Mouse (Mus musculus) spleen, postnatal 36 days (tissue): ENCODE results near the gene Dapk3.
A peak's percentile ranks its signal among the peaks of the same experiment; 100 is the strongest.
"Not testable (repeated sequence)": the region's sequence is repeated elsewhere in the genome, so short reads cannot be mapped to it uniquely, and the experiment has no call there.

Experiments used
- DNase-seq, 2 experiments: peaks; one replicate each; pipeline ENCODE4 v3.0.0; 2022; ENCODE audit warnings: low spot score in 2 of 2, mixed read lengths in 1 of 2

Gene Dapk3

DNA sequence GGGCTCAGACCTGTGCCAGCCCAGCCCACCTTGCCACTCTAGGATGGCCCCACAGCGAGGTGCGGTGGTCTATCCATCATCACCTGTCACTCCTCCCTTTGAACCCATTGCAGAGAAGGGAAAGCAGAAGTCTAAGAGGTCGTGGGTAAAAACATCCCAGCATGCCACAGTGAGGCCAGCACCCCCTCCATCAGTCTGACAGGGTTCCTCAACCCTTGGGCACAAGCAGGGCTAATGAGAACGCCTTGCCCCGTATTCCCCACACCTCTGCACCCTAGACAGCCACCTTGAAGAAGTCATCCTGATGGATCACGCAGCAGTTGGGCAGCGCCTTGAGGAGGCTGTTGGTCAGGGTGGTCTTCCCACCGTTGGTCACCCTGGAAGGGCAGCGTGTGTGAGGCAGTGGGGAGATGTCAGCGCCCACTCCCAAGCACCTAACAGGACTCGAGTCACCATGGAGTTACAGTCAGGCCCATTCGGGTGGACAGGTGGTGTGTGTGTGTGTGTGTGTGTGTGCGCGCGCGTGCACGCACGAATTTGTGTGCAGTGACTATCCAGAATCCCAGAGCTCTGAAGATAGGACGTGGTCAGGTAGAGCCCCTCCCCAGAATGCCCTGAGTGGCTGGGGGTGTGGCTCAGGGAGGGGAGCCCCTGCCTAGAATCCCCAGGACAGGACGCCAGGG is 17.9 kb downstream of the Dapk3 start:
- DNase-seq: no peak

DNA sequence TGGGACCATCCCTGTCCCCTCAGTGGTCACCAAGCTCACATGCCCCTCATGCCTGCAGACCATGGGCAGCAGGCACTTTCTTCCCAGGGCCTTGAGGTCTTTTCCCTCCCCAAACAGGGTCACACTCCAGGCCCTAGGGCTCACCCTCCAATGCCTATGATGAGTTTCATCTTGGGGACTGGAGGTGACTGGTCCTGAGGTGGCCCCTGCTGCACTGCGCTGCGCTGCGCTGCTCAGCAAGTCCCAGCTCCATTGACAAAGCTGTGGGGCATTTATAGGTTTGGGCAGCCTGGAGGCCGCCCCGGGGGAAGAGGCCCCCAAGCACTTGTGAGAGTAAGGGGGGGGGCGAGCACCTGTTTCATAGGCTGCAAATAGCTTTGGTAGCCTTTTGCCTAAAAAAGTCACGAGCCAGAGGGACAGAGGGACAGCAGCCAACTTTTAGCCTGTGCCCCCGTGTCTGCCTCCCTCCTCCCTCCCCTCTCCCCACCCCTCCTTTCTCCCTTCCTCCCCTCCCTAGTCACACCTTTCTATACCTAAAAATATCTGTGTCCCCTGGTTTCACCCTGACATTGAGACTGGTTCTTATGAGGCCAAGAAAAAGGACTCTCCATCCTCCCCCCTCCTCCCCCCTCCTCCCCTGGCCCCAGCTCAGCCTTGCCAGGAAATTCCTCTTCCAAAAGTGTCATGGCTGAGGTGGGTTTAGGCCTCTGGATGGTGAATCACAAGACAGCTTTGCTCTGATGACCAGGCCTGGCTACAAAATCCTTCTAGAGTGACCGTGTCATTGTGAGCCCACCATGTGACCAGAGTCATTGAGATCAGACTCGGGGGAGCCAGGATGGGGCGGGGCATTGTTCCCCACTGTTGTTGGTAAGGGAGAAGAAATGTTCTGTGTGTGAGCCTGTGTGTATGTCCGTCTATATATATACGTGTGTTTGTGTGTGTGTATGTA is 19.3 kb downstream of the Dapk3 start, which contains the start of gene Nmrk2:
Gene Nmrk2 (minus strand): TSS at position 245 of the 952 bp plus-strand sequence.
- no peak for DNase-seq

DNA sequence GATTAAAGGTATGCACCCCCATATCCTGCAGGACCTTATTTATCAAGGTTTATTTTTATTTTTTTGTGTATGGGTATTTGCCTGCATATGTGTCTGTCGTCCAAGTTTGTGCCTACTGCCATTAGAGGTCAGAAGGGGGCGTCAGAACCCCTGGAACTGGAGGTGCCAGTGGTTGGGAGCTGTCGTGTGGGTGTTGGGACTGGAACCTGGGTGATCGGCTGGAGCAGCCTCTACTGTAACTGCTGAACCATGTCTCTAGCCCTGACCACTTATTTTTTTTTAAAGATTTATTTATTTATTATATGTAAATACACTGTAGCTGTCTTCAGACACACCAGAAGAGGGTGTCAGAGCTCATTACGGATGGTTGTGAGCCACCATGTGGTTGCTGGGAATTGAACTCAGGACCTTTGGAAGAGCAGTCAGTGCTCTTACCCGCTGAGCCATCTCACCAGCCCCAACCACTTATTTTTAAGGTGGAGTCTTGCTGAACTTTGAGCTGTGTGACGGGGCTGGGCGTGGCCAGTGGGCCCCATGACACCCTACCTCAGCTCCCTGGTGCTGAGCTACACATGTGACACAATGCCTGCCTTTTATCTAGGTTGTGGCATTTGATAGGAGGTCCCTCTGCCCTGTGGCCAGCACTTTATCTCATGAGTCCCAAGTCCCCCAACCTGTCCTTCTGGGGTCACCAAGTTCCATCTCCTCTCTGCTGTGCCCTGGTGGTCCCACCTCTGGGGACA is 20.3 kb downstream of the Dapk3 start:
- no peak for DNase-seq

DNA sequence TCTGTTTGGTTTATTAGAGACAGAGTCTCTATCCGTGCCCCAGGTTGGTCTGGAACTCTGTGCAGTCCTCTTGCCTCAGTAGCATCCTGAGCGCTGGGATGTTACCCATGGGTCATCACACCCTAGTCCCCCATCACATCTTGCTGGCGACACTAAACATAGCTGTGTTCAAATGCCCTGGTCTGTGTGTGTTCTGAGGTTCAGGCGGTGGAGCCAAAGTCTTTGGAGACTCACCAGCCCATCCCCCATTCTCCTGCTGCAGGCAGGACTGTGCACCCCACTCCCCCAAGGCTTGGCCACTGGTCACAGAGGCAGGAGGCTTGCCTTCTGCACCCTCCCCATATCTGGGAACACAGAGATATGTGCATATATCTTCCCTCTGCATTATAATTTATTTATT is 21.3 kb downstream of the Dapk3 start:
- no peak for DNase-seq

DNA sequence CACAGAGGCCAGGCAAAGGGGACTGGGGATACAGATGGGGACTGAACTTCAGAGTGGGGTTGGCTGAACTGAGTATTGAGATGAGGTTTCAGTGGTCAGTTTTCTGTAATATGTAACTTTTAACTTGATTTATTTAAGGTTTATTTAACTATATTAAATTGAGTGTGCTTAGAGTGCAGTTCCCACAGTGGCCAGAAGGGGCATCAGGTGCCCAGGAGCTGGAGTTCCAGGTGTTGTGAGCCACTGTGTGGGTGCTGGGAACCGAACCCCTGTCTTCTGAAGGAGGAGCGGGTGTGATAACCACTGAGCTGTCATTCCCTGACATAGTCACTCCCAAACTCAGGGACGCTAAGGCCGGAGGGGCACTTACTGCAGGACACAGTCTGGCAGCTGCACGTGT is 27.3 kb downstream of the Dapk3 start:
- DNase-seq: no peak

DNA sequence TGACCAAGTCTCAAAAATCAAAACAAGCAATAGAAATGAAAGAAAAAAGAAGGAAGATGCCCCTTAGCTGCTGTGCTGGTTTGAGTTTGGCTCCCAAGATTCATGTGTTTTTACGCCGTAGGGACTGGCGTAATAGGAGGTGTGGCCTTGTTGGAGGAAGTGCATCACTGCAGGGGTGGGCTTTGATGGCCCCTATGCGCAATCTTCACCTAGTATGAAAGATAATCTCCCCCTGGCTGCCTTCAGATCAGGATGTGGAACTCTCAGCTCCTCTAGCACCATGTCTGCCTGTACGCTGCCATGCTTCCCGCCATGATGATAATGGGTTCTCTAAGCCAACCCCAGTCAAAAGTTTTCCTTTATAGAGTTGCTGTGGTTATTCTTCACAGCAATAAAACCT is 33.5 kb downstream of the Dapk3 start:
- DNase-seq: no peak

DNA sequence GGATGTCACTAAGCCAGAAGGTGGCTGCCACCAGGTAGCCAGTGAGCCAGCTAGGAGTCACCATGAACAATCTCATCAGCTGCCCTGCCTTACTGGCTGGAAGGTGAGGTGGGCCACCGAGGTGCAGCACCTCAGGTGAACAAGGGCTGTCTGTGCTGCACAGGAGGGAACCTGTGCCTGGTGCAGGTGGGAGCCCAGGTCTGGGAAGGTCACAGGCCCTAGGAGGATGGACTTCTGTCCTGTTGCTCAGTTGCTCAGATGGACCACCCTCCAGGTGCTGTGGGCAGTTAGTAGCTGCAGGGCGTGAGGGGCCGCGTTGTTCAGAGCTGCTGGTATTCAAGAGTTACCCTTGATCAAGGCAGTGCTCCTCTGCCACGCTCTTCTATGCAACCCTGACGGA is 34.0 kb downstream of the Dapk3 start:
- DNase-seq: no peak

DNA sequence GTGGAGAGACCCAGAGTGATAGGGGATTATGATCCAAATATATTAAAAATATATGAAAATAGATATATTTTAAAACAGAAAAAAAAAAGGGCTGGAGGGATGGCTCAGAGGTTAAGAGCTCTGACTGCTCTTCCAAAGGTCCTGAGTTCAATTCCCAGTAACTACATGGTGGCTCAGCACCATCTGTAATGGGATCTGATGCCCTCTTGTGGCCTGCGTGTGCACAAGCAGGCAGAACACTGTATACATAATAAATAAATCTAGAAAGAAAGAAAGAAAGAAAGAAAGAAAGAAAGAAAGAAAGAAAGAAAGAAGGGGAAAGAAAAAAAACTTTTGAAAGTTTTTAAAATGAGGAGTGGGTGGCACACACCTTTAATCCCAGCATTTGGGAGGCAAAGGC is 34.5 kb downstream of the Dapk3 start:
- DNase-seq: not testable (repeated sequence)

DNA sequence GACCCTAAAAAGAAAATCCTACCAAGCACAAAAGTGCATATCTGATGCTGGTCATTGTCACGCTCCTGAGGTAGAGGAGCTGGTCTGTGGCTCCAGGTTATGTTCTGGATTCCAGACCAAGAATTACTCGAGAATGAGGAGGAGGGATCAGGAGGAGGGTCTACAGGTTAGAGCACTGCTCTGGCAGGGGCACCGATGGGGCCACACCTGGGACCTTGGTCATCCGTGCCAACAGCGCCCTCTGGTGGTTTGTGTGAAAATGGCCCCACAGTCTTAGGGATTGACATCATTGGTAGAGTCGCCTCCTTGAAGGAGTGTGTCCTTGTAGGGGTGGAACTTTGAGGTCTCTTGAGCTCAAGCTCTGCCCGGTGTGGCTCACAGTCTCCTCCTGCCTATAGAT is 35.2 kb downstream of the Dapk3 start:
- DNase-seq: peak; percentile 65 to 68

DNA sequence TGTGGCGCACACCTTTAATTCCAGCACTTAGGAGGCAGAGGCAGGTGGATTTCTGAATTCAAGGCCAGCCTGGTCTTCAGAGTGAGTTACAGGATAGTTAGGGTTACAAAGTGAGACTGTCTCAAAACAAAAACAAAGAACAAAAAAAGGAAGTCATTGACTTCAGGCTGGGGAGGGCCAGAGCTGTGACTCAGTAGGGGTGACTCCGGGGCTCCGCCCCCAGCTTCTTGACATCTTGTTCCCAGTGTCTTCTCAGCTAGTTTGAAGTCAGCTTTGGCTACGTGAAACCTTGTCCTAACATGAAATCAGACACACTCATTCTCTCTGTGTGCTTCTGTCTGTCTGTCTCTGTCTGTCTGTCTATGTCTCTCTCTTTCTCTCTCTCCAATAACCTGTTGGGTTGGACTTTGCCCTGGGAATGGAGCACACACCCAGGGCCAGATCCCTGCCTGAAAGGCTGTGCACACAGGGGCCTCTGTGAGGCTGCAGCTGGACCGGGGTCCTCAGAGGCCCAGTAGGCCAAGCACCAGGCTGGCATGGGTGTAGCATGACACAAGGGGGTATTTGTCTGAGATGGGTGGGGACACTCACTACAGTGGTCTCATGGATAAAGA is 38.7 kb downstream of the Dapk3 start:
- DNase-seq: peak; percentile 21 to 35

DNA sequence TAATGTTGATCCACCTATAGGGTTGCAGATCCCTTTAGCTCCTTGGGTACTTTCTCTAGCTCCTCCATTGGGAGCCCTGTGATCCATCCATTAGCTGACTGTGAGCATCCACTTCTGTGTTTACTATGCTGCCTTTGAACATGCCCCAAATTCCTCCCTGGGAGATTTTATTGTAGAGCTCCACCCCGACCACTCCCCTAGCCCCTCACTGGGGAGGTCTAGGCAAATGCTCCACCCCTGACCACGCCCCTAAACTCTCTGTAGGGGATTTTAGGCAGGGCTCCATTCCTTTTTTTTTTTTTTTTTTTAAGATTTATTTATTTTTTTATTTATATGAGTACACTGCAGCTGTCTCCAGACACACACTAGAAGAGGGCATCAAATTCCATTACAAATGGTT is 40.9 kb downstream of the Dapk3 start:
- DNase-seq: not testable (repeated sequence)

DNA sequence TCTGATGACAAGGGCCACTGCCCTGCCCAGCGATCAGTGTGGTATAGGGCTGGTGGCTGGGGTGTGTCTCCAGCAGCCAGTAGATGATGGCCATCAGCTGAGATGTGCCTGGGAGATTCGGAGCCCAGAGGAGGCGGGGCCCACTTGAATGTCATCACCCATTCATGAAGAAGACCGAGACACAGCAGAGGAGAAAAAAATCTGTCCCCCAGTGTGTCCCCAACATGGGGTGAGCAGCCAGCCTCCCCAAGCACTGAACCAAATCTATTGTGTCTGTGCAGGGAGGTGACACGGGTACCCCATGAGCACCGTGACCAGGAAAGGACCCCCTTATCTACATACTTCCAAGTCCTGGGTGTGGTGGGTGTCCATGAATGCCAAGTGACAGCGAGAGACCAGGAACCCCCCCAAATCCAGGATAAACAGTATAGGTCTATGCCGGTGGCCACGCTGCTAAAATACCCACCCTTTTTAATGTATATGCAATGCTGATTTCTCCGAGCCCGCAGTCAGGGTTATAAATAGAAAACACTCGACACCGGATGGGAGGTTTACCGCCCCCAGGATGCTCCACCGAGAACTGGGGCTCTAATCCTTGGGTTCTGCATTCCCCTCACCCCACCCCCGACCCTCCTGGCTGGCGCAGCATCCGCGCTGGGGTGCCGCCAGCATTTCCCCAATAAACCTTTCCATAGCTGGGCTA is 47.1 kb downstream of the Dapk3 start:
- DNase-seq: no peak

DNA sequence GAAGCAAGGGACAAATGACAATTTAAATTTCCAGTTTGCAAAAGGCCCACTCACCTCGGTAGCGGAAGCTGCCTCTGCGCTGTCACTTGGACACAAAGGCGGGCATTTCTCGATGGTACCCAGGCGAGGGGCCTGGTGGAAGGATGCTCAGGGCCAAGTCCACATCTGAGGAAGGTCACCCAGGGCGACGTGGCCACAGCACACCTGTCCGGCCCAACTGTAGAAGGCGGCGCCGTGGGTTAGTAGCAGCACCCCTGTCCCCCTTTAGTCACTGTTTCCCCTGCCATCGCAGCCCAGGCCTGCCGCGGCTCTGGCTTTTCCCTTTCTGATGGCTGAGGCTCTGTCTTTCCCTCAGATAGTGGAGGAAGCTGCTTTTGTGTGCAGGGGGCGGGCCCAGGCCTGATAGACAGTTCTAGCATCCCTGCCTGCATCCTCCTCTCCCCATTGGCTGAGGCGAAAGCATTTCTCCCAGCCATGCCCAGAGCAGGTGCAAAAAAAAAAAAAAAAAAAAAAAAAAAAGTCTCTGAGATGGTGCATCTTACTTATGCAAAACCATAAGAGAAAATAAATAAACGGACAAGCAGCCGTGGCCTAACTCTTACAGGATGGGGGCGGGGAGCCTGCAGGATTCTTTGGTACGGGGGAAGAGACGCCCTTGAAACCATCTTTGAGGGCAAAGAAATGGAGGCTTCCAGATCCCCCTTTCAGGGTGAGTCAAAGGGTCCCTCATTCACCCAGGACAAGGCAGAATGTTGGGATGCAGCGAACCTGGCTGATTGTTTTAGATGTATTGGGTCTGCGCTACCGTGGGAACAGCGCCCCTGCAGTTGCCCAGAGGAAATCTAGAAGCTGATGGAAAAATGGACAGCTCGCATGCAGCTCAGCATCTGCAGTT is 47.9 kb downstream of the Dapk3 start, which contains the start of gene Atcay:
Gene Atcay (minus strand): TSS at position 396 of the 895 bp plus-strand sequence.
- DNase-seq: no peak

DNA sequence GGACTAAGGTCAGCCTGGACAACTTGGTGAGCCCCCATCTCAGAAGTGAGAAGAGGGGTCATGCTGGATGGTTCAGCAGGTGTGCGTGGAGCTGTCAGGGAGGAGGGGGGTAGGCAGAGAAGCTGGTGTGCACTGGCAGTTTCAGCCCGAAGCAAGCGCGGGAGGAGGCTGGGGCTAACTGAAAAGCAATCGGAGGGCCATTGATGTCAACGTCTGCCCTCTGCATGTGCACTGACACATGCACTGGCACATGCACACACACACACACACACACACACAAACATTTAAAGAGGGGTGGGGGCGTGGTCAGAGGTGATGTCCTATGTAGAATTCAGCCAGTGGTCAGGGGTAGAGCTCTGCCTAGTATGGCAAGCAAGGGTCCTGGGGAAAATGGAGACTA is 48.6 kb downstream of the Dapk3 start:
- DNase-seq: no peak

DNA sequence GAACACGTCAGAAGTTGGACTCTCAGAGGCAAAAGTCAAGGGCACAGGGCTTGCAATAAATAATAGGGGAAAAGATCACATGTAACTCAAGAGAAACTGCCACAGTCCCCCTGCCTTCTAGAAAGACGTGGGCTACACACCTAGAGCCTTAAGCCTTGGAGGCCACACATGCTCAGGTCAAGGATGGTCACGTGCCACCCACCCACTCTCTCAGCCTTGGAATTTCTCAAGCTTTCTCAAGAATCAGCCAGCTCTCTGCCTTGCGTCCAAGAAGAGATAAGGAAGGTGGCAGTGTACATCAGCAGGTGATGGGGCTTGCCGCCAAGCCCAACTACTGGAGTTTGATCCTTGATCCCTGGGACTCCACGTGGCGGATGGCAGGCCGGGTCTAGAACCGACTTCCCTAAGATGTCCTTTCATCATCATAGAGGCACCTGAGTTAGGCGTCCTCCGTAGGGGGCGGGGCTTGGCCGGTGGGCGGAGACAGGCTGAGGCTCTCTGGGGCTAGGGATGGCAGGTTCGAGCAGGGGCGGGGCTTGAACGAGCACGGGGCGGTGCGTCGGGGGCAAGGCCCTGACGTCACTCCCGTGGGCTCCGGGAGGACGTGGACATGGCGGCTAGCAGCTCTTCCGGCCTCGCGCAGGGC is 49.9 kb downstream of the Dapk3 start, which contains the start of gene Zfr2:
Gene Zfr2 (plus strand): TSS at position 576 of the 646 bp plus-strand sequence.
- peak; percentile 90 to 93 for DNase-seq

DNA sequence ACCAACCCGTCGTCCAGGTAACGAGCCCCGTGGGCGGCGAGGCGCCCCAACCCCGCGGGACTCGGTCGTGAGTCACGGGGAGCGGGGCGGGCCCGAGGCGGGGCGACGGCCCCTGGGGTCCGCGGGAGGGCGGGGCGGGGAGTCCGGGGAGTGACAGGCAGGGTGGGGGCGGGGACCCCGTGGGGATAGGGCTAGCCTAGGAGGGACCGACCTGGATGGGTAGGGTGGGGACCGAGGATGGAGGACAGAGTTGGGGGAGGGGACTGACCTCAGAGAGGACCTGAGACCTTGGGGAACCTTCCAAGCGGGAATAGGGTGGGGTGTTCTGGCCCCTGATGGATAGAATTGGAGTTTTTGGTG is 50.4 kb downstream of the Dapk3 start:
- DNase-seq: no peak

DNA sequence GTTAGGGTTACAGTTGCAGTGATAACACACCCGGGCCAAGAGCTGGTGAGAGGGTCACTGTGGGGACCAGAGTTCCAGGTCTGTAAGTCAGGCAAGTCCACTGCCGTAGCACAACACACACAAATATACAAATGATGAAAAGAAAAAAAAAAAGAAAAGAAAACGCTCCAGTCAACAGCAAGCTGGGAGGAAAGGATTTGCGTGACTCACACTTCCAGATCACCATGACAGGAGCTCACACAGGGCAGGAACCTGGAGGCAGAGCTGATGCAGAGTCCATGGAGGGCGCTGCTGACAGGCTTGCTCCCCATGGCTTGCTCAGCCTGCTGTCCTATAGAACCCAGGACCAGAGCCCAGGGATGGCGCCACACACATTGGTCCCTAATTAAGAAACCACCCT is 51.4 kb downstream of the Dapk3 start:
- no peak for DNase-seq

DNA sequence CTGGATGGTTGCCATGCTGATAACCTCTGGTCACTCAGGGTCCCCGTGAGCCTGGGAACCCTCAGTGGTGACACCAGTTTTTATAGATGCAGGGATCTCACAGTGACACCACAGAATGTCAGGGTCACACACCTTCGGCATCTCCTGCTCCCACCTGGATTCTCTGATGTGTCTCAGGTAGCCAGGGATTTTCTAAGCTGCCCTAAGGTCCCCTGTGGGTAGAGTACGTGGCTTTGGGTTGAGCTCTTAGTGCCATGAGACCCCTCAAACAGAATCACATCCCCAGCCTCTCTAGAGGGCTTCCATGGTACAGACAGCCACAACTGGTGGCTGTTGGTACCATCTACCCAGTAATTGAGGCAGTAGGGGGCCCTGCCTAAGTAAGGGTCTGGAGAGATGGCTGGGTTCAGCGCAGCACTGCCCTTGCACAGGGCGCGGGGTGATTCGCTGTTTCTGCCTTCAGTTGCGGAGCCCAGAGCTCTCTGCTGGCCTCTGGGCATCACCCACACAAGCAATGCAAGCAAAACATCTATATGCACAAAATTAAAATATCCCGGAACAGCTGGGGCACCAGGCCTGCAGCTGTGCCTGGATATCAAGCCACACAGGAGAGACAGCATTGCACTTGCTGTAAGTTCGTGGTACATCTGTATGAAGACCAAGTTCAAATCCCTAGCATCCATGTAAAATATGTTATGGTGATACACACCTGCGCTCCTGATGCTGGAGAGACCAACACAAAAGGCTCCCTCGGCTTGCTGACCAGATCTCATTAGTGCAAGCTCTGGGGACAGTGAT is 53.9 kb downstream of the Dapk3 start:
- DNase-seq: no peak

DNA sequence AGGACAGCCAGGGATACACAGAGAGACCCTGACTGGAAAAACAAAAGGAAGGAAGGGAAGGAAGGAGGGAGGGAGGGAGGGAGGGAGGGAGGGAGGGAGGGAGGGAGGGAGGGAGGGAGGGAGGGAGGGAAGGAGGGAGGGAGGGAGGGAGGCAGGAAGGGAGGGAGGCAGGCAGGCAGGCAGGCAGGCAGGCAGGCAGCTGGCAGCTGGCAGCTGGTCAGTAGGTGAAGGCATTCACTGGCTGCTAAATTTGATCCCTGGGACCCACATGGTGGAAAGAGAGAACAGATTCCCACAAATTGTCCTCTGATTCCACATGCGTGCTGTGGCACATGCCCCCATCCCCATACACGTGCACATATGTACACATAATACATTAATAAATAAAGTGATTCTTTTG is 55.8 kb downstream of the Dapk3 start:
- DNase-seq: no peak
